Mouse (Mus musculus) thymus, adult 2 months (tissue): ENCODE results near the gene Prr12. TPM values are rescaled to one million over a fixed set of nuclear protein-coding genes. Genes with fewer than 3 reads are reported as not detected.
A peak's percentile ranks its signal among the peaks of the same experiment; 100 is the strongest.

Source experiments
- DNase-seq: peaks from one replicate; pipeline ENCODE4 v3.0.0; 2021
- H3K27ac ChIP-seq: fragments of 200-500 bp; 2 replicates; pipeline ENCODE4 v1.5.1; 2012; ENCODE audit warnings: low read length, control low read depth; ENCODE audit not compliant: control insufficient read depth, insufficient read depth
- H3K27me3 ChIP-seq: fragments of 200-500 bp; 2 replicates; pipeline ENCODE4 v1.6.1; 2012; ENCODE audit warnings: mild to moderate bottlenecking, low read length, moderate library complexity, mixed read lengths; ENCODE audit not compliant: control insufficient read depth, insufficient read depth
- H3K36me3 ChIP-seq: fragments of 200-500 bp; 2 replicates; pipeline ENCODE4 v1.6.1; 2012; ENCODE audit warnings: mild to moderate bottlenecking, low read length, moderate library complexity; ENCODE audit not compliant: control insufficient read depth, insufficient read depth
- H3K4me1 ChIP-seq: fragments of 200-500 bp; replicated peaks from 2 replicates; pipeline ENCODE4 v1.6.1; 2012; ENCODE audit warnings: low read length; ENCODE audit not compliant: control insufficient read depth, insufficient read depth
- H3K4me3 ChIP-seq: fragments of 200-500 bp; 2 replicates; pipeline ENCODE4 v1.5.1; 2012; ENCODE audit warnings: mild to moderate bottlenecking, low read length, control low read depth, moderate library complexity; ENCODE audit not compliant: control insufficient read depth, insufficient read depth
- CTCF ChIP-seq: fragments of 200-500 bp; IDR thresholded peaks from 2 replicates; pipeline ENCODE4 v1.5.1; 2012; ENCODE audit warnings: mild to moderate bottlenecking, control low read depth, low read length, moderate library complexity, borderline replicate concordance; ENCODE audit not compliant: control insufficient read depth, poor library complexity, insufficient read depth; ENCODE audit errors: extremely low read depth
- POLR2A ChIP-seq: fragments of 200-500 bp; IDR thresholded peaks from 2 replicates; pipeline ENCODE4 v1.6.1; 2012; ENCODE audit warnings: mild to moderate bottlenecking, low read length, control low read depth, moderate library complexity; ENCODE audit not compliant: control insufficient read depth, poor library complexity, insufficient read depth; ENCODE audit errors: extremely low read depth
- WGBS: fragments of 180-500 bp; shearing (Covaris S2); methylation state at CpG from one replicate; pipeline ENCODE4 v1.1.7; 2018; 5-methylcytosine and 5-hydroxymethylcytosine counted together
- polyA plus RNA-seq: library from polyadenylated mRNA; depleted of rRNA; stranded (reverse); fragments of >200 nt; gene quantifications from 2 replicates; pipeline ENCODE4 v1.2.3, GENCODE M21; 2012

The Prr12 gene
- polyA plus RNA-seq, 1 experiment, result 32.7 TPM

DNA sequence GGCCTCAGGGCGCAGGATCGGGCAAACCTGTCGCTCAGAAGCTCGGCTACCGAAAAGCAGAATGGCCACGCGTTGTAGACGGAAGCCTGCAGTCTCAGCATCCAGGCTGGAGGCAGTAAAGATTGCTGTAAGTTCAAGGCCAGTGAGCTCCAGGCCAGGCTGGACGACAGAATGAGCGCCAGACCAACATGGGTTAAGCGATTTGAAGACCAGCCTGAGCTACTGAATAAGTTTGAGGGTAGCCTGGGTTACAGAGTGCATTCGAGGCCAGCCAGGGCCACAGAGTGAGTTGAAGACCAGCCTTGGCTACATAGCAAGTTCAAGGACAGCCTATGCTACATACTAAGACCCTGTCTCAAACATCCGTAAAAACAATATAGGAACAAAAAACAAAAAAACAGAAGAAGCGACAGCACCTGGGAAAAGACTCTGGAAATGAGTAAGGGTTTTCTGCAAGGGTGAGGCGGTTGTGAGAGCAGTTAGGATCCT, 54.7 kb downstream of the Prr12 start:
- Histone ChIP-seq H3K4me1 (peaks cover 20% of the 10 kb centered on the region), H3K27me3 (no peaks in the 10 kb centered on the region), H3K4me3 (peak overlapping the region; percentile 53), H3K27ac (peak overlapping the region; percentile 81), H3K36me3 (peaks cover 32% of the 10 kb centered on the region)
- no peak for DNase-seq
- TF ChIP-seq POLR2A, result no peak
- no peak for TF ChIP-seq CTCF
- under 1% methylated on average over 15 of the region's 15 CpGs for WGBS

- Histone ChIP-seq H3K36me3 (peaks cover 26% of the 10 kb centered on the region), H3K4me1 (peaks cover 20% of the 10 kb centered on the region), H3K4me3 (peak within 1 kb of the TSS; percentile 53), H3K27me3 (no peaks in the 10 kb centered on the region), H3K27ac (peak within 1 kb of the TSS; percentile 81)
- WGBS, result under 1% methylated on average over 43 of the region's 43 CpGs
- TF ChIP-seq CTCF (no peak), POLR2A (peak; percentile 77)
- peak; percentile 98 for DNase-seq
Measured at GRCm38 (mm10) chr7:44997231-44997939, 55.3 kb downstream of the Prr12 start, which contains the start of gene Irf3. Gene Irf3 (plus strand): TSS chr7:44997648.

GRCm38 (mm10) chr7:44996672-44997071, 56.0 kb downstream of the Prr12 start:
- TF ChIP-seq POLR2A (no peak), CTCF (no peak)
- peaks cover 21% of the 10 kb centered on the region for H3K36me3 ChIP-seq
- peak overlapping the region; percentile 53 for H3K4me3 ChIP-seq
- H3K4me1 ChIP-seq, result peaks cover 20% of the 10 kb centered on the region
- DNase-seq, result no peak
- 11% methylated on average over 10 of the region's 10 CpGs for WGBS
- H3K27ac ChIP-seq, result no peak overlapping the region
- H3K27me3 ChIP-seq, result no peaks in the 10 kb centered on the region

GRCm38 (mm10) chr7:44986879-44987718, 65.6 kb downstream of the Prr12 start:
- no peak for DNase-seq
- Histone ChIP-seq H3K27me3 (no peaks in the 10 kb centered on the region), H3K4me1 (peaks cover 17% of the 10 kb centered on the region), H3K4me3 (peak overlapping the region; percentile 64), H3K27ac (peak overlapping the region; percentile 66), H3K36me3 (peaks cover 6% of the 10 kb centered on the region)
- TF ChIP-seq POLR2A (no peak; the same call in 1 of the 2 replicates), CTCF (no peak)
- WGBS, result under 1% methylated on average over 29 of the region's 29 CpGs

DNA sequence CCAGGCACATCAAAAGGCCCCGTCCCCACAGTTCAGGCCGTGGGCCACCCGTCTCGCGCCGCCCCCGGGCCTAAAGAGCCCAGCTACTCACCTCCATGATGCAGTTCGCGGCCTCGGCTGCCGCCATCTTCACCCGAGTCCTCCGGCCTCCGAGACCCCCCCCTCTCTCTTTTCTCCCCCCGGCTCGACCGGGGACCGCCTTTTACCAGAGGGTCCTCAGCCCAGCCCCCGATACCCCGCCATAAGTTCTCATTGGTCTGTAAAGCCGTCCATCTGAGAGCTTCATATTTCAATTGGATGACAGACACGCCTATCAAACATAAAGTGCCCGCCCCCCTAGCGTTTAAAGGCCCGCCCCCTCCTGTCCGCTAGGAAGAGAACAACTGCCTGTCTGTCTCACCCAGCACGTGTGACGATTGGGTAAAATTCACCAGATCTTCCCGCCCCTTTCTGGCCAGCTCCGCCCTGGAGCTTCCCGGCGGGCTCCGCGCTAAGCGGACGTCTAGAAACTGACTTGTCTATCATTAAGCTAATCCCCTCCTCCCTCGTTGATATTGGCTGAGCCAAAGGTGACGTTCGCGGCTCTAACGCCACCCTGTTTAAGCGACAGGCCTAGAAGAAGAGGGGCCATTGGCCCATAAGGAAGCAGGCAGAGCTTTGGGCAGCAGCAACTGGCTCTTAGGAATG, 66.3 kb downstream of the Prr12 start, which contains the start of gene Prmt1:
Gene Prmt1 (minus strand): TSS at position 377 of the 687 bp plus-strand sequence.
- TF ChIP-seq POLR2A (peak; percentile 76), CTCF (peak; percentile 26; the same call in 1 of the 2 replicates)
- peaks cover 17% of the 10 kb centered on the region for H3K4me1 ChIP-seq
- under 1% methylated on average over 42 of the region's 42 CpGs for WGBS

More for the DNA sequence above, 66.3 kb downstream of the Prr12 start, which contains the start of gene Prmt1:
- Histone ChIP-seq H3K4me3 (peak within 1 kb of the TSS; percentile 98), H3K27ac (peak within 1 kb of the TSS; percentile 66), H3K27me3 (no peaks in the 10 kb centered on the region), H3K36me3 (peaks cover 9% of the 10 kb centered on the region)
- DNase-seq, result peak; percentile 98
